Mouse (Mus musculus): ENCODE results near the gene Pitpnc1. TPM values are rescaled to one million over a fixed set of nuclear protein-coding genes. Genes with fewer than 3 reads are reported as not detected.

Pitpnc1 gene
- total and polyA plus RNA-seq, 3 experiments: 2.4 to 5.4 (median 3.6) TPM

DNA sequence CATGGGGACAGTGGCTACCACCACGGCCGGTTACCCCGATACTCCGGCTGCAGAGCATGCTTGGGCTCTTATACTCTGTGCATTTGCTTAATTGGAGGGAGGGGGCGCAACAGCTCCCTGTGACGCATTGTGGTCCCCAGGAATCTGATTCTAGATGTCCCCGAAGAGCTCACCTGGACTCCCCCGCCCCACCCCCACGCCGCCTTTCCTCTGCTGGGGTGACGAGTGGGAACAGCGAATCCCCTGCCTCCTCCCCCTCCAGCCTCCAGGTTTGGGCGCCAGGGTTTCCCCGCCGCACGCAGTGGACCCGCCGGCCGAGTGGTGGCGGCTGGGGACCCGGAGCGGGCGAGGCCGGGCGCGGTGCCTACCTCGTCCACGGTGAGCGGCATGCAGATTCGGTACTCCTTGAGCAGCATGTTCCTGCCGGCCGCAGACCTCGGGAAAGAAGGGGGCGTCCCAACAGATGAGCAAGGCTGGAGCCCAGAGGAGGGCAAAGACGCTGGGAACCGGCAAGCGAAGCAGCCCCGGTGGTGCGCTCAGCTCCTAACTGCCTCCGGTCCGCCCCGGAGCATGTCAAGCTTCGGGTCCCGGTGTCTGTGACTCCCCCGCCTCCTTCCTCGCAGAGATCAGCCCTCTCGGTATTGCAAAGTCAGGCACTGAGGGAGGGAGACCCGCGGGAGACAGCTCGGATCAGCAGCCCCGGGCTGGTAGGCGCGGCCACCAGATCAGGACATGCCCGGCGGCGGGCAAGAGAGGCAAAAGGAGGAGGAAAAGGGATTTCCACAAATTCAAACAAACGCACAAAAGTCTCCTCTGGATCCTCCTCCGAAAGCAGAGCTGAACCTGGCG lies 752 bp downstream of the Pitpnc1 start (continued):
- TF ChIP-seq EP300 (IDR thresholded peaks at IDR 0.05; ENCODE audit: low read length) (no peak), ETS1 (conservative IDR thresholded peaks at IDR 0.05; ENCODE audit: low read depth, low read length) (no peak), NELFE (IDR thresholded peaks at IDR 0.05; ENCODE audit: low read depth, low read length) (no peak), ZC3H11A (IDR thresholded peaks at IDR 0.05; ENCODE audit: low read depth, low read length) (no peak), POLR2AphosphoS2 (IDR thresholded peaks at IDR 0.05; ENCODE audit: low read depth, low read length) (no peak), CTCF (conservative IDR thresholded peaks at IDR 0.05 in 1 of 2, IDR thresholded peaks at IDR 0.05 in 1 of 2; ENCODE audit: low read depth in 2 of 2, low read length in 2 of 2) (peak in 1 of 2 experiments; percentile 7; a peak in 1 of 4 replicates), SIN3A (IDR thresholded peaks at IDR 0.05; ENCODE audit: low read length) (peak; percentile 22), RCOR1 (conservative IDR thresholded peaks at IDR 0.05; ENCODE audit: low read depth, low read length) (no peak)

DNA sequence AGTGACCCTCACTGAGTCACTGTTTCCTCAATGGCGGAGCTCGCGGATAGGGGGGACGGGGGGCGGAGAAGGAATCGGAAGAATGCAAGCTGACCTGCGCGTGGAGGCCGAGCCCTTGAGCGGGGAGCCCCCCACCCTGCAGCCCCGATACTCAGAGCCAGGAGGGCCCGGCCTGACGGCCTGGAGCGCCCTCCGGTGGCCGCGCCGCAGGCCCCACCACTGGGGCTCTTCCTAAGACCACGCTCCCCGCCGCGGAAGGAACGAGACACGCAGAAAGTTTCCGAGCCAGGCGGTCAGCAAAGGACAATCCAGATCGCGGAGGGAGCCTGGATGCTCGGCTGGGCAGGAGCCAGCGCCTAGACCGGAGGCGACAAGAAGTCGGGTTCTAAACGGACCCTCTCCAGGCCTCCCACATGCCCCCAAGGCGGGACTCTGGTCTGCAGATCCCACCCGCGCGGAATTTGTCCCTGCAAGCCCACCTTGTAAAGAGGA lies 1.4 kb downstream of the Pitpnc1 start:
- no peaks in the 10 kb centered on the region for H3K9me3 ChIP-seq (replicated peaks; ENCODE audit: low read length)
- peak; percentile 53 for DNase-seq (ENCODE audit: extremely low read depth)
- peak overlapping the region; percentile 67 to 81 (median 72) for H3K4me3 ChIP-seq (replicated peaks in 1 of 3; ENCODE audit: low read depth in 2 of 3, low read length in 2 of 3, poor library complexity in 1 of 3)
- H3K9ac ChIP-seq (ENCODE audit: insufficient read depth, low read depth): peak overlapping the region; percentile 27
- H3K36me3 ChIP-seq (replicated peaks in 1 of 2; ENCODE audit: control insufficient read depth in 1 of 2, insufficient read depth in 1 of 2, low read length in 1 of 2): no peaks in the 10 kb centered on the region
- peaks cover 2% of the 10 kb centered on the region for H3K27me3 ChIP-seq (replicated peaks)
- H3K4me1 ChIP-seq (ENCODE audit: control insufficient read depth in 1 of 2, insufficient read depth in 2 of 2): peaks cover 3 to 23% of the 10 kb centered on the region in 2 experiments; a peak in 3 of 4 replicates
- dilution Hi-C loops (cut with MboI; ENCODE audit: extremely low pct_ligation_motif_present, extremely low pct_unique_long_range_greater_than_20kb, low sequenced_read_pairs): no loop called here
- in situ Hi-C loops (cut with MboI; ENCODE audit: low pct_ligation_motif_present, low pct_unique_long_range_greater_than_20kb, low sequenced_read_pairs): no loop called here
- peak overlapping the region; percentile 83 for H3K4me2 ChIP-seq (ENCODE audit: insufficient read depth, low read depth, poor library complexity, severe bottlenecking)
- no peaks in the 10 kb centered on the region for H3K79me2 ChIP-seq (replicated peaks; ENCODE audit: control insufficient read depth, extremely low read depth, insufficient read depth, poor library complexity, severe bottlenecking)
- no peak overlapping the region for H3K27ac ChIP-seq (ENCODE audit: insufficient read depth, low read depth)
- TF ChIP-seq RCOR1 (conservative IDR thresholded peaks at IDR 0.05; ENCODE audit: low read depth, low read length) (no peak), CTCF (conservative IDR thresholded peaks at IDR 0.05 in 1 of 2, IDR thresholded peaks at IDR 0.05 in 1 of 2; ENCODE audit: low read depth in 2 of 2, low read length in 2 of 2) (peak; percentile 23 to 89; a peak in 2 of 4 replicates), SMC3 (IDR thresholded peaks at IDR 0.05; ENCODE audit: low read depth, low read length) (peak; percentile 73), USF2 (conservative IDR thresholded peaks at IDR 0.05; ENCODE audit: low read depth, low read length) (no peak), RAD21 (IDR thresholded peaks at IDR 0.05; ENCODE audit: low read depth, low read length) (peak; percentile 71), CHD1 (IDR thresholded peaks at IDR 0.05; ENCODE audit: low read depth, low read length) (no peak), NELFE (IDR thresholded peaks at IDR 0.05; ENCODE audit: low read depth, low read length) (no peak), JUND (conservative IDR thresholded peaks at IDR 0.05; ENCODE audit: low read depth, low read length) (no peak), MAFK (IDR thresholded peaks at IDR 0.05; ENCODE audit: insufficient replicate concordance, low read length) (no peak), TCF12 (IDR thresholded peaks at IDR 0.05; ENCODE audit: low read depth, low read length) (no peak), ZKSCAN1 (IDR thresholded peaks at IDR 0.05; ENCODE audit: borderline replicate concordance, low read depth, low read length) (no peak), PAX5 (IDR thresholded peaks at IDR 0.05; ENCODE audit: low read length) (no peak), ELF1 (IDR thresholded peaks at IDR 0.05; ENCODE audit: low read depth, low read length) (peak; percentile 40; the same call in 1 of the 2 replicates), SIN3A (IDR thresholded peaks at IDR 0.05; ENCODE audit: low read length) (no peak; the same call in 1 of the 2 replicates), GABPA (IDR thresholded peaks at IDR 0.05; ENCODE audit: insufficient replicate concordance, low read depth, low read length) (no peak), POLR2A (IDR thresholded peaks at IDR 0.05; ENCODE audit: low read depth, low read length) (no peak), ETS1 (conservative IDR thresholded peaks at IDR 0.05; ENCODE audit: low read depth, low read length) (no peak), ZMIZ1 (IDR thresholded peaks at IDR 0.05; ENCODE audit: low read depth, low read length) (no peak), EP300 (IDR thresholded peaks at IDR 0.05; ENCODE audit: low read length) (0 out of 2 replicates have a peak, but pooled peaks have one; percentile 1), MEF2A (IDR thresholded peaks at IDR 0.05; ENCODE audit: borderline replicate concordance, low read depth, low read length) (peak; percentile 27), BHLHE40 (IDR thresholded peaks at IDR 0.05; ENCODE audit: low read depth, low read length) (peak; percentile 24; the same call in 1 of the 2 replicates), MXI1 (IDR thresholded peaks at IDR 0.05; ENCODE audit: low read depth, low read length) (no peak), NRF1 (IDR thresholded peaks at IDR 0.05; ENCODE audit: low read depth, low read length) (peak; percentile 73), MYC (IDR thresholded peaks at IDR 0.05; ENCODE audit: low read depth, low read length) (0 out of 2 replicates have a peak, but pooled peaks have one; percentile 13), ZNF384 (IDR thresholded peaks at IDR 0.05; ENCODE audit: low read depth, low read length) (no peak), MAZ (IDR thresholded peaks at IDR 0.05; ENCODE audit: low read depth, low read length) (0 out of 2 replicates have a peak, but pooled peaks have one; percentile 53), HCFC1 (IDR thresholded peaks at IDR 0.05; ENCODE audit: low read depth, low read length) (peak; percentile 16), KAT2A (IDR thresholded peaks at IDR 0.05; ENCODE audit: insufficient replicate concordance, low read length) (no peak), USF1 (IDR thresholded peaks at IDR 0.05; ENCODE audit: low read depth, low read length) (no peak), ZC3H11A (IDR thresholded peaks at IDR 0.05; ENCODE audit: low read depth, low read length) (no peak), TBP (conservative IDR thresholded peaks at IDR 0.05; ENCODE audit: low read depth, low read length) (no peak)
